Mouse (Mus musculus) liver, postnatal 0 days (tissue): ENCODE data around the gene Adrm1. TPM values are rescaled to one million over a fixed set of nuclear protein-coding genes. Genes with fewer than 3 reads are reported as not detected.

Experiments used
- ATAC-seq: fragments of 200-750 bp; cut with Nextera tagmentation; 2 replicates; pipeline ENCODE4 v1.8.0; 2017; ENCODE audit warnings: mild to moderate bottlenecking, moderate library complexity
- DNase-seq: peaks from one replicate; pipeline ENCODE4 v3.0.0-alpha.2; 2016
- H3K27ac ChIP-seq: fragments of 300-500 bp; sonication (generic); 2 replicates; pipeline ENCODE4 v1.5.1; 2014; ENCODE audit warnings: antibody characterized with exemption, moderate library complexity, mild to moderate bottlenecking, low read depth
- H3K27me3 ChIP-seq: fragments of 300-500 bp; sonication (generic); 2 replicates; pipeline ENCODE4 v1.6.1; 2014; ENCODE audit warnings: low read length, control low read depth, mixed read lengths; ENCODE audit not compliant: insufficient read depth
- H3K36me3 ChIP-seq: fragments of 300-500 bp; sonication (generic); replicated peaks from 2 replicates; pipeline ENCODE4 v1.6.1; 2014; ENCODE audit warnings: mild to moderate bottlenecking, control low read depth, low read length, moderate library complexity, mixed read lengths; ENCODE audit not compliant: insufficient read depth
- H3K4me1 ChIP-seq: fragments of 300-500 bp; sonication (generic); 2 replicates; pipeline ENCODE4 v1.6.1; 2014; ENCODE audit warnings: antibody characterized with exemption, mild to moderate bottlenecking, control low read depth; ENCODE audit not compliant: insufficient read depth
- H3K4me2 ChIP-seq: fragments of 300-500 bp; sonication (generic); 2 replicates; pipeline ENCODE4 v1.6.1; 2014; ENCODE audit warnings: low read depth, mild to moderate bottlenecking, low read length, moderate library complexity, mixed read lengths
- H3K4me3 ChIP-seq: fragments of 300-500 bp; sonication (generic); 2 replicates; pipeline ENCODE4 v1.5.1; 2014; ENCODE audit warnings: low read depth, low read length
- H3K9ac ChIP-seq: fragments of 300-500 bp; sonication (generic); replicated peaks from 2 replicates; pipeline ENCODE4 v1.6.1; 2014; ENCODE audit warnings: mild to moderate bottlenecking, moderate library complexity
- H3K9me3 ChIP-seq: fragments of 300-500 bp; sonication (generic); 2 replicates; pipeline ENCODE4 v1.6.1; 2016; ENCODE audit warnings: mild to moderate bottlenecking, control low read depth, low read length, mixed read lengths
- CTCF ChIP-seq: sonication (generic); IDR thresholded peaks from 2 replicates; pipeline ENCODE4 v1.5.1; 2016; ENCODE audit warnings: antibody characterized with exemption, low read depth
- EP300 ChIP-seq: IDR thresholded peaks from 2 replicates; pipeline ENCODE4 v1.6.1; 2016; ENCODE audit warnings: antibody characterized with exemption, low read depth, mild to moderate bottlenecking
- WGBS: fragments of 180-500 bp; shearing (Covaris S2); extraction: QIAGEN DNeasy Blood & Tissue Kit; methylation state at CpG from one replicate; pipeline ENCODE4 v1.1.7; 2014; ENCODE audit not compliant: insufficient replicate concordance; 5-methylcytosine and 5-hydroxymethylcytosine counted together
- polyA plus RNA-seq: library from polyadenylated mRNA; unstranded; fragments of >200 nt; fragmentation: Nextera tagmentation; extraction: Ambion mirVana; gene quantifications from 2 replicates; pipeline ENCODE4 v1.2.1, GENCODE M21; 2015

The Adrm1 gene
- polyA plus RNA-seq, 1 experiment from 2014 or later = 98.0 TPM

- ATAC-seq = no peak
- 58% methylated on average over 1 of the region's 1 CpGs for WGBS
- Histone ChIP-seq H3K27ac (no peak overlapping the region), H3K9ac (no peak overlapping the region), H3K27me3 (no peaks in the 10 kb centered on the region), H3K4me2 (no peak overlapping the region), H3K4me3 (no peak overlapping the region), H3K36me3 (no peaks in the 10 kb centered on the region), H3K4me1 (no peaks in the 10 kb centered on the region), H3K9me3 (no peaks in the 10 kb centered on the region)
- no peak for DNase-seq
- TF ChIP-seq CTCF (no peak), EP300 (no peak)
These were observed 37.7 kb downstream of the Adrm1 start for GRCm38 (mm10) chr2:180208976-180209375.

- H3K9ac ChIP-seq = no peak overlapping the region
- H3K9me3 ChIP-seq = no peaks in the 10 kb centered on the region
- H3K27me3 ChIP-seq = no peaks in the 10 kb centered on the region
- H3K4me1 ChIP-seq = peaks cover 10% of the 10 kb centered on the region; the same call in 1 of the 2 replicates
- ATAC-seq (no peak), DNase-seq (no peak)
- TF ChIP-seq EP300 = no peak
- peak; percentile 37 for TF ChIP-seq CTCF
- H3K27ac ChIP-seq = no peak overlapping the region
- no peak overlapping the region for H3K4me3 ChIP-seq
- H3K4me2 ChIP-seq = no peak overlapping the region
- H3K36me3 ChIP-seq = no peaks in the 10 kb centered on the region
- 82% methylated on average over 3 of the region's 3 CpGs for WGBS
These were observed 41.0 kb downstream of the Adrm1 start for GRCm38 (mm10) chr2:180212255-180212654.

GRCm38 (mm10) chr2:180214352-180214978 lies 43.2 kb downstream of the Adrm1 start:
- ATAC-seq = no peak

DNA sequence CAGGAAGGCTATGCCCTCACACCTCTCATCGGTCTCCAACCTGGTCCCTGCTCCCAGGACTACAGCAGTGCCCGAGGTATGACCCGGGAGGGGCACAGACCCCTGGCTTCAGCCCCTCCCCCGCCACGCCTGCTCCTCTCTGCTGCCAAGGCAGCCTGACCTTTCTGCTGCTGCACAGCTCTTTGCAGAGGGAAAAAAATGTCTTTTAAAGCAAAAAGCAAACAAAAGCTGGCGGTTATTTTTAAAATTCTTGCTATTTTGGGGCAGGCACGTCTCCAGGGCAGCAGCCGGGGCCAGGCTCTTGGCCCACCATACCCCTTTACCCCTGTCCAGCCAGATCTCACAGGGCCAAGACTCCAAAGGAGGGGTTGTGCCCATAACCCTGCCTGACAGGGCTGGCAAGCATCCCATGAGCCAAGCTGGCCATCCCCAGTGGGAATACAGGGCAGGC lies 43.8 kb downstream of the Adrm1 start:
- Histone ChIP-seq H3K9me3 (no peaks in the 10 kb centered on the region), H3K4me1 (peaks cover 13% of the 10 kb centered on the region; the same call in 1 of the 2 replicates), H3K27me3 (no peaks in the 10 kb centered on the region), H3K4me2 (no peak overlapping the region), H3K4me3 (no peak overlapping the region), H3K36me3 (no peaks in the 10 kb centered on the region), H3K27ac (no peak overlapping the region), H3K9ac (no peak overlapping the region)
- DNase-seq = no peak
- 72% methylated on average over 8 of the region's 8 CpGs for WGBS
- TF ChIP-seq EP300 (no peak), CTCF (no peak)
- ATAC-seq = no peak

More at GRCm38 (mm10) chr2:180214352-180214978, 43.2 kb downstream of the Adrm1 start:
- 61% methylated on average over 4 of the region's 4 CpGs for WGBS
- Histone ChIP-seq H3K4me1 (peaks cover 13% of the 10 kb centered on the region; the same call in 1 of the 2 replicates), H3K36me3 (no peaks in the 10 kb centered on the region), H3K27ac (no peak overlapping the region), H3K9ac (no peak overlapping the region), H3K4me3 (no peak overlapping the region), H3K27me3 (no peaks in the 10 kb centered on the region), H3K9me3 (no peaks in the 10 kb centered on the region), H3K4me2 (no peak overlapping the region)
- no peak for TF ChIP-seq CTCF
- no peak for TF ChIP-seq EP300
- no peak for DNase-seq

- H3K9me3 ChIP-seq = no peaks in the 10 kb centered on the region
- TF ChIP-seq CTCF (no peak), EP300 (no peak)
- H3K4me2 ChIP-seq = no peak overlapping the region
- WGBS = 55% methylated on average over 6 of the region's 6 CpGs
- H3K4me1 ChIP-seq = peaks cover 13% of the 10 kb centered on the region; the same call in 1 of the 2 replicates
- no peak overlapping the region for H3K27ac ChIP-seq
- DNase-seq (no peak), ATAC-seq (peak; percentile 47)
- H3K27me3 ChIP-seq = no peaks in the 10 kb centered on the region
- H3K36me3 ChIP-seq = no peaks in the 10 kb centered on the region
- no peak overlapping the region for H3K4me3 ChIP-seq
- no peak overlapping the region for H3K9ac ChIP-seq
These were observed 44.7 kb downstream of the Adrm1 start for GRCm38 (mm10) chr2:180215951-180216350.

DNA sequence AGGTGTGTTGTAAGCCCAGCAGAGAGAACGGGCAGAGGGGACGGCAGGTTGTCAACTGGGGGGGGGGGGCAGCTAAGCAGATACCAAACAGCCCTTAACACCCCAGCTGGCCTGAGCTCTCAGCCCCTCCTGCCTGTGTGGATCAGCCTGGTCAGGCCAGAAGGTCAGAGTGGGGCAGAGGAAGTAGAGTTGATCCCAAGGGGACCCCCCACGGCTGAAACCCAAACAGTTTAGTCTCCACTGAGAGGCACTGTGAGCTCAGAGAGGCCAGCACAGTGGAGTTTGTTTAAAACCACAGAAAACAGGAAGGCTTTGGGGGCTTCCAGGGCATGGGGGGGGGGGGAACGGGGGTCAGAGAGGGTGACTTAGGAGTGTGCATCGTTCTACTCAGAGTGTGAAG lies 45.6 kb downstream of the Adrm1 start:
- Histone ChIP-seq H3K4me2 (no peak overlapping the region), H3K27ac (no peak overlapping the region), H3K9me3 (no peaks in the 10 kb centered on the region), H3K36me3 (no peaks in the 10 kb centered on the region), H3K27me3 (no peaks in the 10 kb centered on the region), H3K4me1 (peaks cover 13% of the 10 kb centered on the region; the same call in 1 of the 2 replicates), H3K9ac (no peak overlapping the region), H3K4me3 (no peak overlapping the region)
- ATAC-seq (no peak), DNase-seq (no peak)
- WGBS = 36% methylated on average over 4 of the region's 5 CpGs
- TF ChIP-seq CTCF (no peak), EP300 (no peak)
